Mouse (Mus musculus): ENCODE measurements around the gene Spats2.
A peak's percentile ranks its signal among the peaks of the same experiment; 100 is the strongest.
"Not testable (repeated sequence)": the region's sequence is repeated elsewhere in the genome, so short reads cannot be mapped to it uniquely, and the experiment has no call there.

Spats2 gene

GRCm38 (mm10) chr15:99125711-99126080, at the start of gene Spats2:
Gene Spats2 (plus strand): TSS chr15:99125916.
- no peak for DNase-seq

- not testable (repeated sequence) for DNase-seq
These were observed 49.7 kb upstream of the Spats2 start for GRCm38 (mm10) chr15:99076011-99076410.

- DNase-seq, result no peak
These were observed 47.4 kb upstream of the Spats2 start for GRCm38 (mm10) chr15:99078181-99078910.

- DNase-seq, result no peak
These were observed 45.9 kb upstream of the Spats2 start for GRCm38 (mm10) chr15:99079804-99080203.

GRCm38 (mm10) chr15:99082322-99082721, 43.4 kb upstream of the Spats2 start:
- DNase-seq, result no peak

GRCm38 (mm10) chr15:99082840-99083239, 42.9 kb upstream of the Spats2 start:
- no peak for DNase-seq

- peak; percentile 70 for DNase-seq
These were observed 42.5 kb upstream of the Spats2 start for GRCm38 (mm10) chr15:99083258-99083657.

- DNase-seq, result no peak
These were observed 41.7 kb upstream of the Spats2 start for GRCm38 (mm10) chr15:99083867-99084557.

- no peak for DNase-seq
These were observed 41.1 kb upstream of the Spats2 start for GRCm38 (mm10) chr15:99084618-99085017.

GRCm38 (mm10) chr15:99085997-99086396, 39.7 kb upstream of the Spats2 start:
- DNase-seq, result no peak

- DNase-seq, result peak; percentile 58
These were observed 38.3 kb upstream of the Spats2 start, which contains the start of gene C1ql4 for GRCm38 (mm10) chr15:99087253-99088075. Gene C1ql4 (minus strand): TSS chr15:99087817.

GRCm38 (mm10) chr15:99088292-99088691, 37.4 kb upstream of the Spats2 start:
- DNase-seq, result peak; percentile 91

- peak; percentile 24 for DNase-seq
These were observed 36.6 kb upstream of the Spats2 start for GRCm38 (mm10) chr15:99089069-99089468.

- DNase-seq, result no peak
These were observed 32.8 kb upstream of the Spats2 start, which contains the start of gene Dnajc22 for GRCm38 (mm10) chr15:99092870-99093269. Gene Dnajc22 (plus strand): TSS chr15:99093170.

- peak; percentile 82 for DNase-seq
These were observed 32.1 kb upstream of the Spats2 start for GRCm38 (mm10) chr15:99093291-99094258.

- DNase-seq, result peak; percentile 66
These were observed 31.0 kb upstream of the Spats2 start for GRCm38 (mm10) chr15:99094631-99095270.

- DNase-seq, result no peak
These were observed 30.4 kb upstream of the Spats2 start for GRCm38 (mm10) chr15:99095356-99095755.

GRCm38 (mm10) chr15:99096061-99096793, 29.5 kb upstream of the Spats2 start:
- no peak for DNase-seq

- peak; percentile 66 for DNase-seq
These were observed 28.8 kb upstream of the Spats2 start for GRCm38 (mm10) chr15:99096831-99097500.

- DNase-seq, result peak; percentile 78
These were observed 27.8 kb upstream of the Spats2 start for GRCm38 (mm10) chr15:99097840-99098492.
